Mouse (Mus musculus) embryonic facial prominence, embryonic 13.5 days (tissue): ENCODE measurements around the gene Cfc1. TPM values are rescaled to one million over a fixed set of nuclear protein-coding genes. Genes with fewer than 3 reads are reported as not detected.

ENCODE experiments used
- ATAC-seq: fragments of 200-750 bp; cut with Nextera tagmentation; 2 replicates; pipeline ENCODE4 v1.8.0; 2017; ENCODE audit warnings: low read depth; ENCODE audit not compliant: insufficient number of reproducible peaks, insufficient read depth, low FRiP score, low TSS enrichment
- H3K27ac ChIP-seq: fragments of 300-500 bp; sonication (generic); 2 replicates; pipeline ENCODE4 v1.5.1; 2015; ENCODE audit warnings: moderate library complexity, mild to moderate bottlenecking, inconsistent platforms
- H3K27me3 ChIP-seq: fragments of 300-500 bp; sonication (generic); 2 replicates; pipeline ENCODE4 v1.6.1; 2015; ENCODE audit warnings: mild to moderate bottlenecking, inconsistent platforms
- H3K36me3 ChIP-seq: fragments of 300-500 bp; sonication (generic); 2 replicates; pipeline ENCODE4 v1.6.1; 2015; ENCODE audit warnings: mild to moderate bottlenecking, inconsistent platforms
- H3K4me1 ChIP-seq: fragments of 300-500 bp; sonication (generic); 2 replicates; pipeline ENCODE4 v1.6.1; 2015; ENCODE audit warnings: inconsistent platforms
- H3K4me2 ChIP-seq: fragments of 300-500 bp; sonication (generic); 2 replicates; pipeline ENCODE4 v1.6.1; 2015; ENCODE audit warnings: moderate library complexity, mild to moderate bottlenecking, inconsistent platforms
- H3K4me3 ChIP-seq: fragments of 300-500 bp; sonication (generic); 2 replicates; pipeline ENCODE4 v1.5.1; 2015; ENCODE audit warnings: mild to moderate bottlenecking, inconsistent platforms
- H3K9ac ChIP-seq: fragments of 300-500 bp; sonication (generic); 2 replicates; pipeline ENCODE4 v1.6.1; 2015; ENCODE audit warnings: mild to moderate bottlenecking, inconsistent platforms
- H3K9me3 ChIP-seq: fragments of 300-500 bp; sonication (generic); 2 replicates; pipeline ENCODE4 v1.6.1; 2016; ENCODE audit warnings: inconsistent platforms
- WGBS: fragments of 180-500 bp; shearing (Covaris S2); methylation state at CpG from one replicate; pipeline ENCODE4 v1.1.7; 2015; ENCODE audit warnings: mixed read lengths; 5-methylcytosine and 5-hydroxymethylcytosine counted together
- polyA plus RNA-seq: library from polyadenylated mRNA; unstranded; fragments of >200 nt; fragmentation: Nextera tagmentation; extraction: Ambion mirVana; gene quantifications from 2 replicates; pipeline ENCODE4 v1.2.1, GENCODE M21; 2015

The Cfc1 gene
- polyA plus RNA-seq, 1 experiment from 2014 or later, result 0.86 TPM

DNA sequence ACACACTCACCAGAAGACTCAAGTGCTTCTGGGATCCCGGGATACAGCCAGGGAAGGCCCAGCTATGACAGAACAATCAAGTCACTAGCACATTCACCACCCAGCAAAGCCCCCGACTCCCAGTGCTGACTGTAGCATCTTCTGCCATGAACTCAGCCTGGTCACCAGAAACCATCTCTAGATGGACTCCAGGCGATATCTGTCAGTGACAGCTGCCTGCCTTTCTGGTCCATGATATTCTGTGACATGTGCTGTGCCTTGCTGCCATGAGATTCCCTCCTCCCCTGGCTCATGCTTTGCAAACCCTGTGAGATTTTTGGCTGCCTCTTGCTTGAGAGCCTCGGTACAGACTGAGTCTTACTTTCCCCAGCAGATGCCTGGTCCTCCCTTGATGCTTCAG is 49.3 kb downstream of the Cfc1 start:
- no peaks in the 10 kb centered on the region for H3K4me1 ChIP-seq
- H3K27ac ChIP-seq, result no peak overlapping the region
- 70% methylated on average over 4 of the region's 4 CpGs for WGBS

GRCm38 (mm10) chr1:34587298-34588096 is 52.0 kb downstream of the Cfc1 start:
- no peak overlapping the region for H3K4me2 ChIP-seq
- no peak for ATAC-seq
- H3K4me1 ChIP-seq, result no peaks in the 10 kb centered on the region
- H3K36me3 ChIP-seq, result no peaks in the 10 kb centered on the region
- no peak overlapping the region for H3K27ac ChIP-seq
- no peak overlapping the region for H3K9ac ChIP-seq
- H3K9me3 ChIP-seq, result no peaks in the 10 kb centered on the region
- H3K27me3 ChIP-seq, result no peaks in the 10 kb centered on the region
- no peak overlapping the region for H3K4me3 ChIP-seq
- 79% methylated on average over 22 of the region's 22 CpGs for WGBS

More for the DNA sequence above, 49.3 kb downstream of the Cfc1 start:
- Histone ChIP-seq H3K4me2 (no peak overlapping the region), H3K9me3 (no peaks in the 10 kb centered on the region), H3K4me3 (no peak overlapping the region), H3K36me3 (no peaks in the 10 kb centered on the region), H3K27me3 (peaks cover 18% of the 10 kb centered on the region), H3K9ac (no peak overlapping the region)
- no peak for ATAC-seq

Other genes with a start within 250 kb of the Cfc1 start
- 48.0 and 49.2 TPM in 2 replicates for gene Ccdc115, start 96.0 kb upstream of the Cfc1 start, polyA plus RNA-seq
- gene Imp4, start 95.8 kb upstream of the Cfc1 start, polyA plus RNA-seq, result 74.0 and 81.5 TPM in 2 replicates
- gene Ptpn18, start 75.9 kb upstream of the Cfc1 start, polyA plus RNA-seq, result 12.6 and 17.0 TPM in 2 replicates
- gene Prss39, start 37.2 kb upstream of the Cfc1 start, polyA plus RNA-seq, result not detected in 2 replicates
- gene Prss40, start 25.3 kb downstream of the Cfc1 start, polyA plus RNA-seq, result 0.14 TPM in 1 of 2 replicates, not detected in the other
- gene Amer3, start 44.0 kb downstream of the Cfc1 start, polyA plus RNA-seq, result 0.25 and 0.32 TPM in 2 replicates